Mouse (Mus musculus) right cerebral cortex, postnatal 14 days (tissue): Measurements from ENCODE around the gene Dapk3.
"Not testable (repeated sequence)": the region's sequence is repeated elsewhere in the genome, so short reads cannot be mapped to it uniquely, and the experiment has no call there.

Experiments used
- DNase-seq: peaks from one replicate; pipeline ENCODE4 v3.0.0; 2022

Dapk3 gene

GRCm38 (mm10) chr10:81179451-81180342 is 3.1 kb upstream of the Dapk3 start:
- no peak for DNase-seq

DNA sequence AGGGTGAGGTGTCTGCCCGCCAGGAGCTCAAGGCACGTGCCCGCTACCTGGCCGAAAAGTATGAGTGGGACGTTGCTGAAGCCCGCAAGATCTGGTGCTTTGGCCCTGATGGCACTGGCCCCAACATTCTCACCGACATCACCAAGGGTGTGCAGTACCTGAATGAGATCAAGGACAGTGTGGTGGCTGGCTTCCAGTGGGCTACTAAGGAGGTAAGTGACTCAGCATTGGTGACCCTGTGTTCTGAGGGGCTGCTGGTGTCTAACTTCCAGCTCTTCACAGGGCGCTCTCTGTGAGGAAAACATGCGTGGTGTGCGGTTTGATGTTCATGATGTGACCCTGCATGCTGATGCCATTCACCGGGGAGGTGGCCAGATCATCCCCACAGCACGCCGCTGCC is 1.9 kb upstream of the Dapk3 start:
- no peak for DNase-seq

DNA sequence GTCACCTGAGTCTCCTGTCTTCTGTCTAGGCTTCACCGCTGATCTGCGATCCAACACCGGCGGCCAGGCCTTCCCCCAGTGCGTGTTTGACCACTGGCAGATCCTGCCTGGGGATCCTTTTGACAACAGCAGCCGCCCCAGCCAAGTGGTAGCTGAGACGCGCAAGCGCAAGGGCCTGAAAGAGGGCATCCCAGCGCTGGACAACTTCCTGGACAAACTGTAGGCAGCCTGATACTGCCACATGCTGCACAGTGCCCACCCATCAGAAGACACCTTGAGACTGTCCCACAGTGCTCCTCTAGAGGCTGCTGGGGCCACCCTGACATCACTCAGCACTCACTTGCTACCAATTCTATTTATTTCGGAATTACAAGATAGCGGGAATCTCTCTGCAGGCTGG is 945 bp upstream of the Dapk3 start:
- not testable (repeated sequence) for DNase-seq

- DNase-seq, result no peak
Measured at GRCm38 (mm10) chr10:81183805-81184204, 1.0 kb downstream of the Dapk3 start, which contains the start of gene 4930442H23Rik. TSS of gene 4930442H23Rik (minus strand) at chr10:81183849.

GRCm38 (mm10) chr10:81184765-81185164 is 2.0 kb downstream of the Dapk3 start:
- DNase-seq, result no peak

DNA sequence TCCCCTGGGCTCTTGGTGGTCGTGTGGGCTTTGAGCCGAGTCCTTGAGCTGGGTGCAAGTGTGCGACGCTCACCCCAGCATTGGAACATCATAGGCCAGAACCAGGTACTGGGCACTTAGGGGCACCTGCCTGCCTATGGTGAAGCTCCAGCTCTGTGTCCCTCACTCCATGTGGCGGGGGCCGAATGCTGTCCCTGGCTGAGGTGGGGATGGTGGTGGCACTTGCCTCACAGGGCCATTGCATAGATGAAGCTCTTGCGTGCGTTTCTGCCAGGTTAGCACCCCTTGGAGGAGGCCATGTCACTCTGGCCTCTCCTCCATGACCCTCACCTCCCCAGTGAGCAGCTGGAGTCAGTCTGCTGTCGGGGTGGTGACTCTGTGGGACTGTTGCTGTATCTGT is 4.4 kb downstream of the Dapk3 start:
- no peak for DNase-seq

- DNase-seq, result no peak
Measured at GRCm38 (mm10) chr10:81189821-81190220, 7.0 kb downstream of the Dapk3 start.

GRCm38 (mm10) chr10:81190236-81190911 is 7.6 kb downstream of the Dapk3 start:
- DNase-seq, result no peak

- no peak for DNase-seq
Measured at GRCm38 (mm10) chr10:81190912-81191321, 8.1 kb downstream of the Dapk3 start.

- no peak for DNase-seq
Measured at GRCm38 (mm10) chr10:81191342-81191982, 8.7 kb downstream of the Dapk3 start.

- peak; percentile 87 for DNase-seq
Measured at GRCm38 (mm10) chr10:81192270-81192967, 9.6 kb downstream of the Dapk3 start.

DNA sequence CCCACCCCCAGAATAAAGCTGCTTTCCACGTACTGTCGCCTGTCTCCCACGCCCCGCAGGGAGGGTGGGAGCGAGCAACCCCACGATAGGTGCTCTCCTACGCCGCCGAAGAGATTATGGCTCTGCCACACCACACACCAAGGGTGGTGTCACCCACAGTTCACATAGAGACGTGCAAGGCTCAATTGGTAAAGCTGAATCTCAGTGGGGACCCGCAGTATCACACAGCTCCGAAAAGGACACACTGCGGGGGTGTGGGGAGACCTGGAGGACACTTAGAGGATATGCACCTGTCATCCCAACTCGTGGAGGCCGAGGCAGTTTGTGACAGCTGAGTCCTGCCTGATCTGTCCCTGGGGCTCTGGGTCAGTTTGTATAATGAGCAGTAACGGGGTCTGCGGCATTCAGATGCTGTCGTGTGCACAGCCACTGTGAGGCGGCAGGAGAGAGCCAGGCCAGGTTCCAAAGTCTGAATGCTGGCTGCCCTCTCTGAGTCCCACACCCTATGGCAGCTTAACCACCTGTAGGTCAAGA is 10.2 kb downstream of the Dapk3 start:
- DNase-seq, result no peak

GRCm38 (mm10) chr10:81193991-81194774 is 11.4 kb downstream of the Dapk3 start:
- DNase-seq, result peak; percentile 61

- no peak for DNase-seq
Measured at GRCm38 (mm10) chr10:81195300-81195699, 12.5 kb downstream of the Dapk3 start.

- DNase-seq, result no peak
Measured at GRCm38 (mm10) chr10:81196470-81197065, 13.8 kb downstream of the Dapk3 start.

DNA sequence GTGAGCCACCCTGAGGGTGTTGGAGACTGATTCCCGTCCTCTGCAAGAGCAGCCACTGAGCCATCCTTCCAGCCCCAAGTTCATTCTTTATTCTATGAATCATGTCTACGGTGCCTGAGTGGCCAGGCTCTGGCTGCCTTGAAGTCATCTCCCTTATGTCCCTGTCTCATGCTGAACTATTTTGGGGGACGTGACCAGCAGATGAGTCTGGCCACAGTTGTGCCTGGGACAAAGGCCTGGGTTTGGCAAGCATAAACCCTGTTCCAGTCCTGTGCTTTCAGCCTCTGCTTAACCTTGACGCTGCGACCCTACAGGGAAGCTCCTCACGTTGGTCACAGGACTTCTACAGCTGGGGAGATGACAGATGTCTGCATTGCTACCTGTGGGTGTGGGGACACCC is 14.5 kb downstream of the Dapk3 start:
- DNase-seq, result no peak

DNA sequence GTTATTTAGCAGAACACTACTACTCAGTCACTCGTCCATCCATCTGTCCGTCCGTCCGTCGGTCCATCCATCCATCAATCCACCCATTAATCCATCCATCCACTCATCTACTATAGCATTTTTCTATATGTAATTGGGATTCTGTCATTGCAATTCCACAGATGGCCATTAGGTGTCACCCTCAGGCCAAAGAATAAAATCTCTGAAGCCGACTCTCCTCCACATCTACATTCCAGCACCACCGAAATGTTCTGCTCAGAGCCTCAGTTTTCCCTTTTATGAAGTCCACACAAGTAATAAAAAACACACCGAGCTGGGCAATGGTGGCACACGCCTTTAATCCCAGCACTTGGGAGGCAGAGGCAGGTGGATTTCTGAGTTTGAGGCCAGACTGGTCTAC is 15.4 kb downstream of the Dapk3 start:
- DNase-seq, result peak; percentile 59

DNA sequence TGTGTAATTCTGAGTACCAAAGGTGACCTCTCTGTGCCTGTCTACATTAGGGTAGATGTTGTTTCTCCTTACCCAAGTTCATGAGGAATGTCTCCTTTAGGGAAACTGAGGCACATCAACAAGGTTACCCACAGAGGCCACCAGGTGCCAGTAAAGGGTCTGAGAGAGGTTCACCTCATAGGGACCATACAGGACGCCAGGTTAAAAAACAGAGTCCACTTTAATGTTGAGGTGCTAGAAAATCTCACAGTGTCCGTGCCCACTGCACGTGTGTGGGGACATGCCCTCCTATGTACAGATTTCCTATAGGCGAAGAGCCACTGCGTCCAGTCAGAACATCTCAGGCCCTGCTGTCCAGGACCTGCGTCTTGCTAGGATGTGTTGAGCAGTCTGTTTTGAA is 16.2 kb downstream of the Dapk3 start:
- DNase-seq, result no peak

DNA sequence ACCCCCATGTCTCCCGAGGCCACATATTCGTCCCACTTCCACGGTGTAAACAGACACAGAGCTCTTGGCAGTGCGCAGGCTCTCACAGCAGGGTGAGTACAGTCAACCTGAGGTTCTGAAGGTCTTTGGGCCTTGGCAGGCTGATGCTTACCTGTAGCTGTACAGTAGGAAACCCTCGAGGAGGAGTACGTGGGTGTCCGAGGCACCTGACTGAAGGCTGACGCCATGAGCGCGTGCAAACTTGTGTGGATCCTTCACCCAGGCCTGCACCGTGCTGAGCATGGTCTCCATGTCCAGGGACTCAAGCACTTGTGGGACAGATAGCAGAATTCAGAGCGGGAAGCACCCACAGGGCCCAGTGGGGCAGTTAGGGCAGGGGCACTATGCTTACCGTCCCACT is 17.3 kb downstream of the Dapk3 start:
- DNase-seq, result no peak

DNA sequence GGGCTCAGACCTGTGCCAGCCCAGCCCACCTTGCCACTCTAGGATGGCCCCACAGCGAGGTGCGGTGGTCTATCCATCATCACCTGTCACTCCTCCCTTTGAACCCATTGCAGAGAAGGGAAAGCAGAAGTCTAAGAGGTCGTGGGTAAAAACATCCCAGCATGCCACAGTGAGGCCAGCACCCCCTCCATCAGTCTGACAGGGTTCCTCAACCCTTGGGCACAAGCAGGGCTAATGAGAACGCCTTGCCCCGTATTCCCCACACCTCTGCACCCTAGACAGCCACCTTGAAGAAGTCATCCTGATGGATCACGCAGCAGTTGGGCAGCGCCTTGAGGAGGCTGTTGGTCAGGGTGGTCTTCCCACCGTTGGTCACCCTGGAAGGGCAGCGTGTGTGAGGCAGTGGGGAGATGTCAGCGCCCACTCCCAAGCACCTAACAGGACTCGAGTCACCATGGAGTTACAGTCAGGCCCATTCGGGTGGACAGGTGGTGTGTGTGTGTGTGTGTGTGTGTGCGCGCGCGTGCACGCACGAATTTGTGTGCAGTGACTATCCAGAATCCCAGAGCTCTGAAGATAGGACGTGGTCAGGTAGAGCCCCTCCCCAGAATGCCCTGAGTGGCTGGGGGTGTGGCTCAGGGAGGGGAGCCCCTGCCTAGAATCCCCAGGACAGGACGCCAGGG is 17.9 kb downstream of the Dapk3 start:
- no peak for DNase-seq
